Mouse (Mus musculus): ENCODE data around the gene Mapk12. TPM values are rescaled to one million over a fixed set of nuclear protein-coding genes. Genes with fewer than 3 reads are reported as not detected.

The Mapk12 gene
- polyA plus RNA-seq, 2 experiments = 1.1 to 1.8 TPM

DNA sequence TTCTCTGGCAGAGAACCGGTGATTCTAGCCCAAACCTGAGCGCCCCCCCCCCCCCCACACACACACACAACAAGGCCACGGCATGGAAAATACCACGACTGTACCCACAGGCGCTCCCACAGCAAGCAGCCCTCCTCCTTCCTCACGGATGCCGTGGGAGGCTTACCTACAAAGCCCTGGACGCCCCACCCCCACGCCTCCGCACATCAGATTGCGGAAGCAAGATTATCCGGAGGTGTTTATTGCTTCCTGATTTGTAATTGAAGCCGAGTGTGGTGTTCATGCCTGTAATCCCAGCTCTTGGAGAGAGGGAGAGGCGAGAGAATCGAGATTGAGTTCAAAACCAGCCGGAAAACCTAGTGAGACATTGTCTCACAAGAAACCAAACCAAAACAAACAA is 6.5 kb upstream of the Mapk12 start:
- Histone ChIP-seq H3K9ac (replicated peaks) (no peak overlapping the region), H3K4me1 (replicated peaks; ENCODE audit: control insufficient read depth in 2 of 2, insufficient read depth in 2 of 2, low read length in 1 of 2) (no peaks in the 10 kb centered on the region; a peak in 1 of 4 replicates), H3K4me2 (ENCODE audit: low read depth) (no peak overlapping the region), H3K4me3 (ENCODE audit: insufficient read depth in 1 of 2, low read depth in 2 of 2, low read length in 2 of 2) (no peak overlapping the region), H3K27me3 (ENCODE audit: control insufficient read depth, insufficient read depth, low read length) (peaks cover 59% of the 10 kb centered on the region), H3K36me3 (replicated peaks; ENCODE audit: control insufficient read depth, insufficient read depth, low read depth) (no peaks in the 10 kb centered on the region), H3K27ac (no peak overlapping the region), H3K9me3 (ENCODE audit: control insufficient read depth, low read length) (no peaks in the 10 kb centered on the region)
- TF ChIP-seq CTCF (IDR thresholded peaks at IDR 0.05; ENCODE audit: low read depth) (no peak), EP300 (IDR thresholded peaks at IDR 0.05; ENCODE audit: low read depth) (no peak)
- 3% methylated on average over 16 of the region's 16 CpGs for WGBS (ENCODE audit: insufficient replicate concordance)
- ATAC-seq (ENCODE audit: insufficient read depth) = no peak
- DNase-seq (ENCODE audit: low read depth in 3 of 3, low spot score in 3 of 3) = no peak

DNA sequence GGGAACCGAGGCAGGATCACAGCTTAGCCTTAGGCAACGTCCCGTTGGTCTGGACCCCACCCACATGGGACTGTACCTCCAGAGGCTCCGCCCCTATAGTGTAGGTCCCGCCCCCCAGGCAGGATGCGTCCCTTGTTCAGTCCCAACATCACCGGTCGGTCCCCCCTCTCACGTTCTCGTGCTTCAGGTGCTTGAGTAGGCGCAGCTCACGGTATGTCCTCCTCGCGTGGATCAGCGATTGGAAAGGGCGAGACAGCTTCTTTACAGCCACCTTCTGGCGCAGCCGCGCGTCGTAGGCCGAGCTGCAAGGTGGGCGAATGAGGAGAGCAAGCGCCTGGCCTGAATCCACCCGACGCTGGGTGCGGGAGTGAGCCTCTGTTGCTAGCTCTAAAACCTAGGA is 6.0 kb upstream of the Mapk12 start:
- no peak overlapping the region for H3K27ac ChIP-seq
- no peaks in the 10 kb centered on the region for H3K9me3 ChIP-seq (ENCODE audit: control insufficient read depth, low read length)
- H3K27me3 ChIP-seq (ENCODE audit: control insufficient read depth, insufficient read depth, low read length) = peaks cover 64% of the 10 kb centered on the region
- H3K9ac ChIP-seq (replicated peaks) = no peak overlapping the region
- no peak overlapping the region for H3K4me2 ChIP-seq (ENCODE audit: low read depth)
- 2% methylated on average over 27 of the region's 27 CpGs for WGBS (ENCODE audit: insufficient replicate concordance)
- no peak for TF ChIP-seq EP300 (IDR thresholded peaks at IDR 0.05; ENCODE audit: low read depth)
- TF ChIP-seq CTCF (IDR thresholded peaks at IDR 0.05; ENCODE audit: low read depth) = no peak
- H3K4me3 ChIP-seq (ENCODE audit: insufficient read depth in 1 of 2, low read depth in 2 of 2, low read length in 2 of 2) = no peak overlapping the region
- ATAC-seq (ENCODE audit: insufficient read depth) (no peak), DNase-seq (ENCODE audit: low read depth in 3 of 3, low spot score in 3 of 3) (no peak)
- no peaks in the 10 kb centered on the region; a peak in 1 of 4 replicates for H3K4me1 ChIP-seq (replicated peaks; ENCODE audit: control insufficient read depth in 2 of 2, insufficient read depth in 2 of 2, low read length in 1 of 2)
- H3K36me3 ChIP-seq (replicated peaks; ENCODE audit: control insufficient read depth, insufficient read depth, low read depth) = no peaks in the 10 kb centered on the region

DNA sequence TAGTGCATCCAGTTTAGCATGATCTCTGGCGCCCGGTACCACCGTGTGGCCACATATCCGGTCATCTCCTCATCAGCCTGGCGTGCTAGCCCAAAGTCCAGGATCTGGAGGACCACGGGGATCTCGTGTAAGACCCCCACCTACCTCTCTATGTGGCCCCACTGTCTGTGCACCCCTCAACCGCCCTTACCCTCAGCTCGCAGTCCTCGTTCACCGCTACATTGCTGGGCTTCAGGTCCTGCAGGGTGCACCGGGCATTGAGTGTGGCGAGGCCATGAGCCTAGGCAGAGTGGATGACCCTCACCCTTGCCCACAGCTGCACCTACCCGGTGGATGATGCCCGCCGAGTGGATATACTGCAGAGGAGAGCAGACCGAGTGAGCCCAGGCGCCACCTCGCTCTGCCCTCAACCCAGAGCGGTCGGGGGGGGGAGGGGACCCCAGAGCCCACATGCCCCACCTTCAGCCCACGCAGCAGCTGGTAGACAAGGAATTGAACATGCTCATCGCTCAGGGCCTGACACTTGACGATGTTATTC is 5.4 kb upstream of the Mapk12 start:
- no peak overlapping the region for H3K4me3 ChIP-seq (ENCODE audit: insufficient read depth in 1 of 2, low read depth in 2 of 2, low read length in 2 of 2)
- no peak for TF ChIP-seq EP300 (IDR thresholded peaks at IDR 0.05; ENCODE audit: low read depth)
- no peak for TF ChIP-seq CTCF (IDR thresholded peaks at IDR 0.05; ENCODE audit: low read depth)
- no peak overlapping the region for H3K4me2 ChIP-seq (ENCODE audit: low read depth)
- no peaks in the 10 kb centered on the region; a peak in 1 of 4 replicates for H3K4me1 ChIP-seq (replicated peaks; ENCODE audit: control insufficient read depth in 2 of 2, insufficient read depth in 2 of 2, low read length in 1 of 2)
- H3K9ac ChIP-seq (replicated peaks) = no peak overlapping the region
- peaks cover 70% of the 10 kb centered on the region for H3K27me3 ChIP-seq (ENCODE audit: control insufficient read depth, insufficient read depth, low read length)
- no peak overlapping the region for H3K27ac ChIP-seq
- 58% methylated on average over 24 of the region's 24 CpGs for WGBS (ENCODE audit: insufficient replicate concordance)
- H3K36me3 ChIP-seq (replicated peaks; ENCODE audit: control insufficient read depth, insufficient read depth, low read depth) = no peaks in the 10 kb centered on the region
- ATAC-seq (ENCODE audit: insufficient read depth) (no peak), DNase-seq (ENCODE audit: low read depth in 3 of 3, low spot score in 3 of 3) (no peak)
- no peaks in the 10 kb centered on the region for H3K9me3 ChIP-seq (ENCODE audit: control insufficient read depth, low read length)

DNA sequence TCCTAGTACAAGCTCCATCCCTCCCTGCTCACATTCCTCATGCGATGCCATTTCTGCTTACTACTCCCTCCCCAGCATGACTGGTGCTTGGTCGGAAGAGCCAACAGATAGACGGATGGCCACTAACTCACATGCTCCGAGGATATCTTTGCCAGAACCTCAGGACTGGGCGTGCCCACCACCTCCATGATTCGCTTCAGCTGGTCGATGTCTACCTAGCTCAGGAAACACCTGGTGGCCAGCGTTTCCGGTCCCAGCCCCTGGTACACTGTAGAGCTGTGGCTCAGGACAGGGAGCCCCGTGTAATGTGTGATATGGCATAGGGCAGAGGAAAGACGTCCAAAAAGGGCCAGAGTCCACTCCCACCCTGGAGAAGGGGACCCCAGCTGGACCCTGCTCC is 4.5 kb upstream of the Mapk12 start:
- no peak overlapping the region for H3K4me2 ChIP-seq (ENCODE audit: low read depth)
- H3K9me3 ChIP-seq (ENCODE audit: control insufficient read depth, low read length) = no peaks in the 10 kb centered on the region
- H3K4me1 ChIP-seq (replicated peaks; ENCODE audit: control insufficient read depth in 2 of 2, insufficient read depth in 2 of 2, low read length in 1 of 2) = no peaks in the 10 kb centered on the region; a peak in 1 of 4 replicates
- DNase-seq (ENCODE audit: low read depth in 3 of 3, low spot score in 3 of 3) (no peak), ATAC-seq (ENCODE audit: insufficient read depth) (no peak)
- H3K36me3 ChIP-seq (replicated peaks; ENCODE audit: control insufficient read depth, insufficient read depth, low read depth) = no peaks in the 10 kb centered on the region
- H3K9ac ChIP-seq (replicated peaks) = no peak overlapping the region
- peaks cover 71% of the 10 kb centered on the region for H3K27me3 ChIP-seq (ENCODE audit: control insufficient read depth, insufficient read depth, low read length)
- 46% methylated on average over 11 of the region's 11 CpGs for WGBS (ENCODE audit: insufficient replicate concordance)
- H3K27ac ChIP-seq = no peak overlapping the region
- TF ChIP-seq EP300 (IDR thresholded peaks at IDR 0.05; ENCODE audit: low read depth) (no peak), CTCF (IDR thresholded peaks at IDR 0.05; ENCODE audit: low read depth) (no peak)
- H3K4me3 ChIP-seq (ENCODE audit: insufficient read depth in 1 of 2, low read depth in 2 of 2, low read length in 2 of 2) = no peak overlapping the region

DNA sequence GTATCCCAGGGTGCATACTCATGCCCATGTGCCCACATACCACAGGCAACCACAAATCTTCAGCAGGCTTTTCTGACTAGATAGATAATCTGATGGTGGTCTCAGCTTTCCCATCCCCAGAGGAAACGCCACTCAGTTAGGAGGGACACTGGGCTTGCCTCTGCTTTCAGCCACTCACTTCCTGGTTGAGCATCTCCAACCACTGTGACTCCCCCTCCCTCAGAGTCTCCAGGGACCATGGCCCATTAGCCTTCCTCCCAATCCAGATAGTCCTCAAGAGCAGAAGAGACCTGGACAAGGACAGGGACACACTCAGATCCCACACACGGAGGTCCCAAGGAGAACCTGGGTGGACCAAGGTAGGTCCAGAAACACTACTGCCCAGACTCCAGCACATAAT is 2.6 kb upstream of the Mapk12 start:
- no peak overlapping the region for H3K27ac ChIP-seq
- H3K36me3 ChIP-seq (replicated peaks; ENCODE audit: control insufficient read depth, insufficient read depth, low read depth) = no peaks in the 10 kb centered on the region
- ATAC-seq (ENCODE audit: insufficient read depth) = no peak
- H3K9ac ChIP-seq (replicated peaks) = no peak overlapping the region
- TF ChIP-seq CTCF (IDR thresholded peaks at IDR 0.05; ENCODE audit: low read depth) (no peak), EP300 (IDR thresholded peaks at IDR 0.05; ENCODE audit: low read depth) (no peak)
- H3K4me3 ChIP-seq (ENCODE audit: insufficient read depth in 1 of 2, low read depth in 2 of 2, low read length in 2 of 2) = no peak overlapping the region
- H3K9me3 ChIP-seq (ENCODE audit: control insufficient read depth, low read length) = no peaks in the 10 kb centered on the region
- H3K4me2 ChIP-seq (ENCODE audit: low read depth) = no peak overlapping the region
- H3K4me1 ChIP-seq (replicated peaks; ENCODE audit: control insufficient read depth in 2 of 2, insufficient read depth in 2 of 2, low read length in 1 of 2) = no peaks in the 10 kb centered on the region
- H3K27me3 ChIP-seq (ENCODE audit: control insufficient read depth, insufficient read depth, low read length) = peaks cover 70% of the 10 kb centered on the region
- no peak for DNase-seq (ENCODE audit: low read depth in 3 of 3, low spot score in 3 of 3)
- 35% methylated on average over 2 of the region's 2 CpGs for WGBS (ENCODE audit: insufficient replicate concordance)

Data from liver, embryonic 14.5 days (tissue).